Mouse (Mus musculus): ENCODE results near the gene Fignl2. TPM values are rescaled to one million over a fixed set of nuclear protein-coding genes. Genes with fewer than 3 reads are reported as not detected.

Gene Fignl2
- total and polyA plus RNA-seq, 3 experiments = not detected

- no peak overlapping the region for H3K9ac ChIP-seq (ENCODE audit: control insufficient read depth, low read depth, low read length, poor library complexity, severe bottlenecking)
- H3K36me3 ChIP-seq (ENCODE audit: control insufficient read depth in 1 of 2, insufficient read depth in 2 of 2, low read length in 2 of 2) = no peaks in the 10 kb centered on the region
- H3K79me2 ChIP-seq (ENCODE audit: control insufficient read depth, insufficient read depth, low read length, poor library complexity) = no peaks in the 10 kb centered on the region
- H3K27me3 ChIP-seq (ENCODE audit: control insufficient read depth in 1 of 2, insufficient read depth in 2 of 2, low read length in 2 of 2) = no peaks in the 10 kb centered on the region
- no peak overlapping the region for H3K4me3 ChIP-seq (ENCODE audit: control insufficient read depth in 1 of 2, insufficient read depth in 1 of 2, low read depth in 2 of 2, low read length in 2 of 2)
- no peaks in the 10 kb centered on the region for H3K4me1 ChIP-seq (ENCODE audit: control insufficient read depth in 1 of 2, insufficient read depth in 2 of 2, low read length in 2 of 2)
- TF ChIP-seq NELFE (IDR thresholded peaks at IDR 0.05; ENCODE audit: low read depth, low read length) (no peak), TCF12 (IDR thresholded peaks at IDR 0.05; ENCODE audit: low read depth, low read length) (no peak), POLR2A (IDR thresholded peaks at IDR 0.05; ENCODE audit: control insufficient read depth in 1 of 2, insufficient read depth in 1 of 2, low read depth in 1 of 2, low read length in 2 of 2, poor library complexity in 1 of 2) (no peak), MYB (IDR thresholded peaks at IDR 0.05; ENCODE audit: low read depth, low read length) (no peak), ZMIZ1 (IDR thresholded peaks at IDR 0.05; ENCODE audit: low read depth, low read length) (no peak), E2F4 (IDR thresholded peaks at IDR 0.05; ENCODE audit: borderline replicate concordance, low read depth, low read length) (no peak), ETS1 (IDR thresholded peaks at IDR 0.05; ENCODE audit: low read depth, low read length) (no peak), MAX (IDR thresholded peaks at IDR 0.05; ENCODE audit: low read length) (no peak), EP300 (IDR thresholded peaks at IDR 0.05; ENCODE audit: low read depth in 1 of 2, low read length in 2 of 2) (no peak), GABPA (IDR thresholded peaks at IDR 0.05; ENCODE audit: low read depth, low read length) (no peak), ZKSCAN1 (IDR thresholded peaks at IDR 0.05; ENCODE audit: low read depth, low read length) (no peak), POLR2AphosphoS5 (IDR thresholded peaks at IDR 0.05; ENCODE audit: borderline replicate concordance, low read depth, low read length) (no peak), CHD1 (IDR thresholded peaks at IDR 0.05; ENCODE audit: low read depth, low read length) (no peak)
- H3K27ac ChIP-seq (ENCODE audit: control insufficient read depth, low read depth, low read length) = no peak overlapping the region
- DNase-seq (ENCODE audit: low read depth, low spot score) = no peak
- no peaks in the 10 kb centered on the region for H3K9me3 ChIP-seq (replicated peaks; ENCODE audit: insufficient read depth, low read length)
These were observed 25.5 kb downstream of the Fignl2 start for GRCm38 (mm10) chr15:101052560-101053501.

- Histone ChIP-seq H3K9ac (ENCODE audit: control insufficient read depth, low read depth, low read length, poor library complexity, severe bottlenecking) (no peak overlapping the region), H3K79me2 (ENCODE audit: control insufficient read depth, insufficient read depth, low read length, poor library complexity) (no peaks in the 10 kb centered on the region), H3K36me3 (ENCODE audit: control insufficient read depth in 1 of 2, insufficient read depth in 2 of 2, low read length in 2 of 2) (no peaks in the 10 kb centered on the region), H3K27me3 (ENCODE audit: control insufficient read depth in 1 of 2, insufficient read depth in 2 of 2, low read length in 2 of 2) (no peaks in the 10 kb centered on the region), H3K4me1 (ENCODE audit: control insufficient read depth in 1 of 2, insufficient read depth in 2 of 2, low read length in 2 of 2) (no peaks in the 10 kb centered on the region), H3K27ac (ENCODE audit: control insufficient read depth, low read depth, low read length) (no peak overlapping the region), H3K9me3 (replicated peaks; ENCODE audit: insufficient read depth, low read length) (no peaks in the 10 kb centered on the region), H3K4me3 (ENCODE audit: control insufficient read depth in 1 of 2, insufficient read depth in 1 of 2, low read depth in 2 of 2, low read length in 2 of 2) (no peak overlapping the region)
- no peak for DNase-seq (ENCODE audit: low read depth, low spot score)
- TF ChIP-seq CHD1 (IDR thresholded peaks at IDR 0.05; ENCODE audit: low read depth, low read length) (no peak), NRF1 (IDR thresholded peaks at IDR 0.05; ENCODE audit: insufficient read depth, low read depth, low read length, poor library complexity, severe bottlenecking) (no peak), MAX (IDR thresholded peaks at IDR 0.05; ENCODE audit: low read length) (no peak), GABPA (IDR thresholded peaks at IDR 0.05; ENCODE audit: low read depth, low read length) (no peak)
These were observed 26.5 kb downstream of the Fignl2 start for GRCm38 (mm10) chr15:101051869-101052268.

Data from MEL (cell line).